Mouse (Mus musculus): ENCODE results near the gene Tob2.

Tob2 gene

DNA sequence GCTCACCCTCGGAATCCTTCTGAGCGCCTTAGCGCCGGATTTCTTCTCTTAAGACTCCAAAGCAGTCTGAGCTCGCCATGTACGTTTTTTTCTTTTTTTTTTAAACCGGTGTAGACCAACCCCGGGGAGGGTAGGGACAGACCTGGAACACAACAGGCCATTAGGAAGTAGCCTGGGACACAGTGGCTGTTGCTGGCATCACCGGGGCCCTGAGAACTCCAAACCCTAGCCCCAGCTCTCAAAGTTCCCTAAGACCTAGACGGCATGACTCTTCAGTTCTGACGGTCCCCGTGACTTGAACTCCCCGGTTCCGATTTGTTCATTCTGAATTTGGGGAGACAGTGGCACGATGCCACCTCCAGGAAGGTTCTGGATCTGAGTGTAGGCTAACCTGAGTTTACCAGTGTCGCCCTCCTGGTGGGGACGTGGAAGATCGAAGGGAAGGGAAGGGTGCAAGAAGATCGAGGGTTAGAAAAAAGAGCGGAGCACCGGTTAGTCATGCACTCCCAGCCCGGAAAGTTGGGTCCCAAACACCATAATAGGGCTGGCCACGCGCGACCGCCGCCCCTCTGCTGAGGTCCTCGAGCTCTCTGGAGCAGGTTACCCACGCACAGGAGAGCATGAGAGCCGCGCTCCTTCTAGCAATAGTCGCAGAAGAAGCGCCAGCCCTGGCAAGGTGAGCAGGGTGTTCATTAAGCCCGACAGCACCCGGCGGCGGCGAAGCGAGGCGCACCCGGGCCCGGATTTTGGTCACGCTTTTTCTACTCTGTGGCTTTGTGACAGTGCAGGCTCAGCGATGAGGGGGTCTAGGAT, at the start of gene Tob2:
Gene Tob2, minus strand, starts transcription at position 280 of the 813 bp plus-strand sequence.
- peak; percentile 74 for DNase-seq

DNA sequence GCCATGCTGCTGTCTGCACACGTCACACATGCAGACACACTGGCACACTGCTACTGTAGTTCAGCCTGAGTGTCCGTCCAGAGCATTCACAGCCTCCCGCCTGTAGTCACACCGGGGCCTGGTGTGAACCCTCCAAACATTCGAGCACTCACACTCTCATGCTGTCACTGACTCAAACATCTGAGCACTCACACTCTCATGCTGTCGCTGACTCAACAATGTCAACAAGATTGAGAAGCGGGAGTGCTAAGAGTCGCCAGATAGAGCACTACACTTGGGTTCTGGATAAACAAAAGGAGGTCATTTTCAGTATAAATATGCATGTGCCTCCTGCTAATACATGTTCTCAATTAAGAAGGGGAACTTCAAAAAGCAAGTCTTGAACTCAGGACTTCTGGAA, 49.4 kb upstream of the Tob2 start:
- no peak for DNase-seq

DNA sequence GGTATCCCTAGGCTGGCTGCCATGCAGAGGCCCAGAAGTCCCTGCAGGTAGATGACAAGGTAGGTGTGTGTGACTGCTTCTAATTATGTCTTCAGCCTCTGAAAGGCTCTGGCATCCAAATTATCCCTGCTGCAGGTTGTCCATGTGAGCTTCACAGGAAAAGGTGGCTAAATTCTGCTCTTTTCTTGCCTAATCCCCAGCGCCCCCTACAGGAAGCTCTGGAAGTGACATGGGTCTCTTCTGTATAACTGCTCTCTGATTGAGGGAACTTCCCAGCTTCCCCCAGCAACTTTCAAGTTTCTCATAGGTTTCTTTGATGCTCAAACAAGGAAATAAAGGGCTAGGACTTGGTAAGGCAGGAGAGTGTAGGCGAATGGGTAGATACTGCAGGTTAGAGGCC, 46.3 kb upstream of the Tob2 start:
- peak; percentile 71 for DNase-seq

DNA sequence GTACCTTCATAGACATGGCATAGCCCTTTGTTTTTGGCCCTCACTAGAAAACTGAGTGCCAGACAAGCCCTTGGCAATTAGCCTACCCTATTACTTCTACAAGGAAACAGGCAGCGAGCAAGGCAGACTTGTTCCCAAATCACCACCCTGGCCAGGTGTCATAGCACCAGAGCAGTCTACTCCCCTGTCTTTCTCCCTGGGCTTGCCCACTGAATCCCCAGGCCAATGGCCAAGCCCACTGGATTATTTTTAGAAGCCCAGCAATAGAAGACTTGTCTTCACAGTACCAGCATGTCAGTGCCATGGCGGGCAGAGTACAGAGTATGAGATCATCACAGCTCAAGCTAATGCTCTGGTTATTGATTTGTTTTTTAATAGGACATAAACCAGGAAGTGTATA, 40.2 kb upstream of the Tob2 start:
- DNase-seq, result no peak

DNA sequence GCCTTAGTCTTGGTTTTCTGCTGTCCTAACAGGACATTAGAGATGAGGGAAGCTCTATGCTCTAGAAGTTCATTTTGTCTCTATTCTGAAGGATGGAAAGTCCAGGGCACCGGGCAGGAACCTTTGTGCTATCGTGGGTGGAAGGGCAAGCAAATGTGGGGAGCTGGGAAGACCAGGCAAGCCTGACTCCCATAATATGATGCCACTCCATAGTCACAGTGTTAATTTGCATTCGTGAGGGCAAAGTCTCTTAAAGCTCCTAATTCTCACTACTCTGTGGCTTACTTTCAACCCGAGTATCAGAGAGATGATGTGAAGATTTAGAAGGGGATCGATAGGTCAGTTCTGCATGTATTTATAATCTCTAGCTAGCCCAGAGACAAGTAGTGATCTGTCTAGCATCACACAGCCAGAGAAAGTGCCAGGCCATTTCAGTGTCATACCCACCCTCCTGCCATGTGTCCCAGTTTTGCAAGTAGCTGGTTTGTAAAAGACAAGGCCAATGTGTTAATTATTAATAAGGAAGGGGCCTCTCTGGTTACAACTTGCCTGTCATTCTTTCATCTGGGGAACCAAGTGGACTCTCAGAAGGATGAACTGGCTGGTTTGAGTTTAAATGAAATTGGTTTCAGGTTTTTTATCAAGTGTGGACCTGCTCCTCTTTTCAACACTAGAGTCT, 39.1 kb upstream of the Tob2 start:
- no peak for DNase-seq

DNA sequence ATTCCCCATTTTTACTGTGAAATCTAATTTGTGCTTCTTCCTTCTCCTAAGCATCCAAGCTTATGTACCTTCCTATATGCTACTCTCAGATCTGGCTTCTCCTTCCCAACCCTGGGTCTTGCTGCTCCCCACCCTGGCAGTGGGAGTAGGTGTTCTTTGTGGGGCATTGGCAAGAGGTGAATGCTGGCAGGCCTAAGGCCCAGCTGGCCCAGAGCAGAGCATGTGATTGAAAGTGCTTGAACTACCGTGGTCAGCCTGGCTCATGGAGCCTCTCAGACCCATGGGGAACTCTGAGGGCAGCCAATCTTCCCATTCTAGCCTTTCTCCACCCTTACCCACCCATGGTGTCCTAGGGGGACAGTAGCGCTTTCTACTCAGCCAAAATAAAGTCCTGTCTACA, 37.8 kb upstream of the Tob2 start:
- no peak for DNase-seq

DNA sequence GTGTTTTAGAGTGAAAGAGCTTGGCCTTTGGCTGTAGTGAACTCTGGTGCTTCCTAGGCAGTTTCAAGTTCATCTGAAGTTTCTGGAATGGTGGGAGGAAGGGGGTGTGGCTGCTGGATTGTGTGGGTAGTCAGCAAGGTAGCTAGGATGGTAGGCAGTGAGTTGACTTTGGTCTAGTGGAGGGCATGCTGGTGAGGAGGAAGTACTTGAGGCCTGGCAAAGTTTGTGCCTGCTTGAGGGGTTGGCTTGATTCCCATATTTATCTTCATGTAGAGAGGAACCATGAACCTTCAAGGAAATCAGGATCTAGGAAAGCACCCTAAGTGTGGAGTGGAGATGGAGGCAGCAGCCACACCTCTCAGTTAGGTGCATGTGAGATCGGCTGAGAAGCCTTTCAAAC, 35.4 kb upstream of the Tob2 start:
- DNase-seq, result peak; percentile 47

DNA sequence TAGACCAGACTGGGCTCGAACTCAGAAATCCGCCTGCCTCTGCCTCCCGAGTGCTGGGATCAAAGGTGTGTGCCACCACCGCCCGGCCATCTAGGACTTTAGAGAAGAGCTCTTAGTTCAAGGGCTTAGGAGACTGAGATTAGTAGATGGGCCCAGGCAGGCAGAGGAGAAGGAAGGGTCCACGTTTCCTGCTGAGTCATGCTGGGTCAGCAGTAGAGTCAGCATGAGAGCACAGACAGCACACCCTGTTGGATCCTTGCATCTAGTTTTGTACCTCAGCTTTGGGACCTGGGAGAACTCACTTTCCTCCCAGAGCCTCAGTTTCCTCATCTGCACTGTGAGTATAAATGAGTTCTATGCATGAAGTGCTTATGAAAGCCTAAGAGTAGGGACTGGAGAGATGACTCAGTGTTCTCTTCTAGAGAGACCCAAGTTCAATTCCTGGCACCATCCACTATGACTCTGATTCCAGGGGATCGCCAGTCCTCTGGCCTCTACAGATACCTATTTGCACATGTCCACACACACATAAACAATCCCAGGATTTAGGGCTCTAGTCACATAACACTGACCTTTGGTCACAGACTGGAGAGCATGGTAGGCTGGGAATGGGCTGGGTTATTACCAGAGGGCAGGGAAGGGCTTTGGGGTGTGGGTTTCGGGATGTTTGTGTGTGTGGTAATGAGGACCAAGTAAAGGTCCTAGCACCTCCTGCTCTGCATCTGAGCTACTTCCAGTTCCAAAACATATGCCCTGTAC, 33.4 kb upstream of the Tob2 start:
- DNase-seq, result no peak

DNA sequence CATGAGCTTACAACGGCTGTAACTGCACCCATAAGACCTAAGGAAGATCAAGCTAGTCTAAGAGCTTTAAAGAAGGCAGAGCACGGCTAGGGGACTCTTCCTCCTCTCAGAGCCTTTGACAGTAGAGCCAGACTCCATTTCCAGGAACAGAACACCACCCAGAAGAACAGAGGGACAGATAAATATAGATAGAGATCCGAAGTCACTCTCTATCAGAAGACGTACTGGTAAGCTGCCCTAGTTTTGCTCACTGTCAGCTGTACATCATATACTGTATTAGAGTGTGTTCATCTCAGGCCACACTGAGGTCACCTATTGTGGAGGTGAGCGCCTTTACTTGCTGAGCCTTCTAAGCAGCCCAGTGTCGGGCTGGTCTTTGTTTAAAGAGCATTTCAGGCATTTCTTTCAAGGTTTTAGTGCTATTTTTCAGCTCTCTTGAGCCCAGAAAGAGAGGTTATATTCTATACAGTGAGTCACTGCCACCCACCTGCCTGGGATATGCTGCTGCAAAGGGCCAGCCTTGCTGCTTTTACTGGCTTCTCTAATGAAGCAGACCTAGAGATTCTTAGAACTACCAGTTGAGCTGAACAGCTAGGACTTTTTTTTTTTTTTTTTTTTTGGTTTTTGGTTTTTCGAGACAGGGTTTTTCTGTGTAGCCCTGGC, 32.7 kb upstream of the Tob2 start:
- no peak for DNase-seq

DNA sequence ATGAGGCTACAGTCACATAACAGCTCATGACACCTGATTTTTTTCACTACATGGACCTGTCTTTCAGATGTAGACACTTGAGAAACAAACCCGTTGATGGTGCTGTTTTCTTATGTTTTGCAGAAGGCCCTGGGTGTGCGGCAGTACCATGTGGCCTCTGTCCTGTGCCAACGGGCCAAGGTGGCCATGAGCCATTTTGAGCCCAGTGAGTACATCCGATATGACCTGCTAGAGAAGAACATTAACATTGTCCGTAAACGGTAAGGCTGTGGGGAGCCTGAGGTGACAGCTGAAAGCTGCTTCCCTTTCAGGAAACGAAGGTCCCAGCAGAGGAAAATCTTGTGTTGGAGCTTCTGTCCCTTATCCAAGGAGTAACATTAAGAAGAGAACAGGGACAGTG, 30.6 kb upstream of the Tob2 start:
- no peak for DNase-seq

DNA sequence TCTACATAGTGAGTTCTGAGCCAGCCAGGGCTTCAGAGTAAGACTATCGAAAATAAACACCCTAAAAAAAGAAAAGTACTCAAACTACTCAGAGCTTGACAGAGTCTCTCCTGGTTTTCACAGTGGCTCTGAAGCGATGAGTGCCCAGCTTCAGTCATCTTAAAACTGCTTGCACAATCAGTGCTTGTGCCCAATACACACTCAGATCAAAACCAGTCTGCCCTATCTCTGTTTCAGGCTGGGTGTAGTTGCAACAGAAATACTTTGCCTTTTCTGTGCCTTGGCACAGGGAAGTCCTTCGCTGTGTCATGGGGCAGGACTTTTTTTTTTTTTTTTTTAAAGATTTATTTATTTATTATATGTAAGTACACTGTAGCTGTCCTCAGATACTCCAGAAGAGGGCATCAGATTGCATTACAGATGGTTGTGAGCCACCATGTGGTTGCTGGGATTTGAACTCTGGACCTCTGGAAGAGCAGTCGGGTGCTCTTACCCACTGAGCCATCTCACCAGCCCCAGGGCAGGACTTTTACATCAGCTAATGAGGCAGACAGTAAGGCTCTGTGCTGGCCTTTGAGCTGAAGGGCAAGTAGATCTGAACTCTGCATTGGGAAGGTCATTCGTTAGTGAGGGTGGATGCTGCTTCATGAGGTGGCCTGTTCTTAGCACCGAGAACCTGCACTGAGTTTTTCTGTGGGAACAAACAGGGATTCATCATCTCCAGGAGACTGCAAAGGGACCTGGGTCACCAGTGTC, 28.4 kb upstream of the Tob2 start:
- DNase-seq, result no peak

DNA sequence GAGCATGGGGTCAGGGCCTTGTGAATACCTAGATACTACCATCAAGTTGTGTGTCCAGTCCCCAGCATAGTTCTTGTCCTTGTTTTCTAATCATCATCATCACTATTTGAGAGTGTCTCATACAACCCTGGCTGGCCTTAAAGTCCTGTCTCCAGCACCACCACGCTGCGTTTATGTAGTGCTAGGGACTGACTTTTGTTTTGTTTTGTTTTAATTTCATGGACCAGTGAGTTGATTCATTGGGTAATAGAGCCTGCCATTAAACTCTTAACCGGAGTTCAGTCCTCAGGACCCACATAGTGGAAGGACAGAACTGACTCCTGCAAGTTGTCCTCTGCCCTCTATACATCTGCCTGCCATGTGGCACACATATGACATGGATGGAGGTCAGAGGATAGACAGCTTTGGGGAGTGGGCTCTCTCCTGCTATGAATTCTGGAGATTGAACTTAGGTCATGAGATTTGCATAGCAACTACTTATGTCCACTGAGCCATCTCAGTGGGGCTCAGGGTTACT, 26.9 kb upstream of the Tob2 start:
- no peak for DNase-seq

DNA sequence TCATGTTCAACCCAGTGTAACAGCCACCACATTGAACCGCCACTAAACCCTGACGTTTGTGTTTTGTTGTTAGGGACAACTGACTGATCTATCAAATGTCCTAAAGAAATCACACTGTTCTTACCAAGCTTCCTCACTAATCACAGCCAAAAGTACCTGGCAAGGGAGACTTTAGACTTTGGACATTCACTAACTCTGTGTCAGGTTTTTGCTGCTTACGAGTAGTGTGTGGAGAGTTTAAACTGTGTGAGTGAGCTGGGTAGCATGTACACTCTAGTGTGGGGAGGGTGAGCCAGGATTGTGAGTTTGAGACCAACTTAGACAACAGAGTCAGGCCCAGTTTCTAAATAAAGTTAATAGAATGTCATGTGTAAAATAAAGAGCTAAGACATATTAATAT, 23.8 kb upstream of the Tob2 start:
- DNase-seq, result peak; percentile 44

DNA sequence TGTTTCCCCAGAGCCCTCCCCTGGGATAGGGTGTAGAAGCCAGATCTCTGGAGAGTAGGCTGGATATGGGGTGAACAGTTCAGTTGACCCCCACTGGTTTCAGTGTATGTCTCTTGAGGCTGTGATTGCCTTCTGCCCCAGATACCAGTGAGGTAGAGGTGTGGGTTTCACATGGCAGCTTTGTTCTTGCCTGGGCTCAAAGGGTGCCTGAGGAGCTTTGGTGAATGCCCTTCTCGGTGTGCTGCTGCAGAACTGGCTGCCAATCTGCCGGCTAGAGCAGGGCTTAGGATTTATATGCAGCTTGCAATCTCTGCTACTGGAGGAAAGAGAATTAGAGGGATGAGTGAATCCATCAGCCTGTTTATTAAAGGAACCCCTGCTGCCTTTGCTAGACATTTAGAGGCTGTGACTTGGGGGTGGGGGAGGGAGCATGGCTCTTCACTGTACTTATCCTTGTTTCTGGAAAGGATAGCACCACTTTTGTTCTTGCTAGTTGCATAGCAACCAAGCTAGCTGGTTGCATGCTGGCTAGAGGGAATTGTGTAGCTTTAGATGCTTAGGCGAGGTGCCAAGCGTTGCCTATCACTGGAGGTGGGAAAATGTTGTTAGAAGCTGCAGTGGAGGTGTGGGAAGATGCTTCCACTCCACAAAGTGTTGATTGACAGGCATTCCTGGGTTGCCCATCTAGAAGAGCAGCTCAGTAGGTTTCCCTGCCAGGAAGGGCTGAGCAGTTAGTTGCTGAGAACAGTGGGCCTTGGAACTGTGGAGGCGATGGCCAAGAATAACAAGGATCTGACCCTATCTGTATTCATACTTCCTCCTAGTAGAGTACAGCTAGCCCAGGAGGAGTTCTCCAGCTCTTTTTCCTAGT, 21.2 kb upstream of the Tob2 start:
- peak; percentile 51 for DNase-seq

DNA sequence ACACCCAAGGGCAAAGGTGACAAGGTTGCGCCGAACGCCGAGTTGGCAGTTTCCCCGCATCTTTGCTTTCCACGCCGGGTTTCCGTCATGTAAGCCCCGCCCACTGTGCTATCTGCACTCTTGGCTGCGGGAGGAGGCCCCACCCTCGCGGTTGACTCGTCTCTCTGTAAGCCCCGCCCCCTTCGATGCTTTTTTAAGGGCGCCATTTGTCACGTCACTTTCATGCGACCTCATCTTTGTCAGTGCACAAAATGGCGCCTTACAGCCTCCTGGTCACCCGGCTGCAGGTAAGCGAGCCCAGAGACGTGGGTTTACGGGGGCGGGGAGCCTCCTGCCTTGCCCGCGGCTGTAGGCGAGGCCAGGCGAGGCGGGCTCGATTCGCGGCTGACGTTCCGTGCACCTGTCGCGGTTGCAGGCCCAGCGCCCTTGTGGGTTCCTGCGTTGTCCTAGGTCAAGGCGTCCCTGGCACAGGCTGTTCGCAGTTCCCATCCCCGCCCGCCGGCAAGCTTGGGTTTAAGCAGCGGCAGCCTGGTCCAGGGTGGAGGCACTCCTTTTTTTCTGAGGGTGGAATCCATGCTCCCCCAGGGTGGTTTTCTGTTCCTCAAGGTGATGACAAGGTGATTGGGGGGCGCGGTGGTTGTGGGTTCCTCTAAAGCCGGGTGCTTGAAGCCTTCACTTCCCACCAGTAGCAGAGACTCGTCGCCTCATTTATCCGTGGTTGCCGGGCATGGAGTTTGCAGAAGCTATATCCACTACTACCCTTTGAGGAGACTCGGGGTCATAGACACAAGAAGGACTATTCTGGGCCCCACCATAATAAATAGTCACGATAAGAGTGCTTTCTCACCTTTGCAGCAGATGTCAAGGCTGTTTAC, 13.9 kb upstream of the Tob2 start, which contains the start of gene Aco2:
Gene Aco2, plus strand, starts transcription at position 48 of the 875 bp plus-strand sequence.
- peak; percentile 100 for DNase-seq

DNA sequence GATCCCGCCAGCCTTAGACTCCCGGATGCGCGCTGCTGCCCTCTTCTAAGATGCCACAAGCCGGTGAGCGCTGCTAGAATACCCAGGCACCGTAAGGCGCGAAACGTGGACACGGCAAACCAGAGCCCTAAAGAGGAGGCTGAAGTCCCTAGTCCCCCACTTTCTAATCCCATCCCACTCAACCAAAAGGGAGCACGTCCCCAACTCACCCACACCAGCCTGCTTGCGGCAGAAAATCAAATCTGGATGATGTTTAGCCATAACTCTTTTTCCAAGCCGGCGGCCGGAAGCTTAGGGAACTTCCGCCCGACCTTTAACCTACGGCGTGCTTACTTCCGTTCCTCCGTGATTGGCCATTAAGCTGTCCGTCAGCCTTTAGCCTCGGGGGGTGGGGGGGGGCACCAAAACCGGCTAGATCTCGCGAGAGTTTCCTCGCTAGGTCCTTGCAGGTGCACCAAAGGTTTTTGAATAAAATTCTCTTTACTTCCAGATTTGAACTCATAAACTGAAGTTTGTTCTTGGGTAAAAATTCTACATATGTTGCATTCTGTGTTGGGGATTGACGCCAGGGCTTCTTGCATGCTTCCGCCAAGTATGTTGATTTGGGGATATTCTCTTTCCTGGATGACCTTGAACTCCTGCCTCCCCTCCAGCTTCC, 13.1 kb upstream of the Tob2 start, which contains the start of gene Phf5a:
Gene Phf5a, minus strand, starts transcription at position 308 of the 658 bp plus-strand sequence.
- peak; percentile 93 for DNase-seq

DNA sequence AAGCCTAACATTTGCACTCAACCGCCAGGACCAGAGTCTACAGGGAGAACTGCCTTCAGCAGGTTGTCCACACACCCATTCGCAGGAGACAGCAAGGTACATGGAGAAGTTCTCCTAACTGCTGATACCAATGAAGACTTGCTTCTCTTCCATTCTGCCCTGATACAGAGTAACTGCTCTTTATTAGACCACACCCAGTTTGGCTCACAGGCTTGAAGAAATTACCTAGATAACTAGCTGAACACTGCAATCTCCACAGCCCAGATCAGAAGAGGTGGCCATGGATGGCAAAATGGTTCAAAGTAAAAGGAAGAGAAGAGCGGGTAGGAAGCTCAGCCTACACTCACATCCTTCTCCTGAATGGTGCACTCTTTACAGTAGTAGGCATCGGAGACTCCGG, 11.4 kb upstream of the Tob2 start:
- DNase-seq, result no peak

DNA sequence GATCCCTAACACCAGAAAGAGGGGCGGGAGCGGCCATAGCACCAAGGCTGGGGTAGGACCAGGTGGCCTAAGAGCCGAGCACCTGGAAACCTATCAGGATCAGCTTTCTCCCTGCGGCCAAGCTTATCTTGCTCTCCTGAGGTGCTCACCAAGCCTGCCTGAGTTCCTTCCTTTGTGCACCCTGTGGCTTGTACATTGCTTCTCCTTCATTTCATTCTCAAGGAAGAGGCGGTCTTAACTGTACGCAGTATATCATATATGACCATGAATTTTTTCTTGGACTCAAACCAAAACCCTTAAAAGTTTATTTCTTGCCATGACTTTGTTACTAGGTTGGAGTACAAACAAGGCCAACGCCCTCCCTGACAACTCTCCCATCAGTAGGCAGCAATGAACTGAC, 5.6 kb upstream of the Tob2 start:
- no peak for DNase-seq

DNA sequence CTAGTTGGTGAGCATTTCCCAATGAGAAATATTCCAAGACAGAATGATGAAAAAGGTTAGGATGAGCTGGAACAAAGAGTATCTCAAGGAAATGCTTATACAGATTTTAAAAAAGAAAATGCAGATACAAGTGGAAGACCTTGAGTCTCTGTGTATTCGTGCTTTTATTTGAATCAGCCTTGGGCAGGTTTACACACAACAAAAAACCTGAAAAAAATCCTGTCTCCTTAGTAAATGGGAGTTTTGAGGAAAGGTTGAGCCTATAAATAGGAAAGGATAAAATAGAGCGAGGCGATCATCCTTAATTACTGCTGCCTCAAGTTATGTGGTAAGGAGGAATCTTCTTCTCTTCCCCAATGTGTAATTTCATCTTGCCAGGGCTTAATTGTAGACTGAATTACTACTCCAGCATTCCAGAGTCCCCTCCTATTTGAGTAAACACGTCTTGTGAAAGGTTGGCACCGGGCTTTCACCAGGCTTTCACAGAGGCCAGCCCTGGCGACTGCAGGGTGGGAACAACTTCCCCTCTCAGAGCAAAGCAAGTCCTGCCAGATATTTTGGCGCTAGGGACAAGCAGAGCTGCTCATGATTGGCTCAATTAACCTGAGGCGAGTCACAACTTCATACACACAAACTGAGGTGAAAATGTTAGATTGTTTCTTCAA, 2.0 kb upstream of the Tob2 start:
- DNase-seq, result peak; percentile 31

All from kidney, postnatal 14 days (tissue).